Mouse (Mus musculus) cerebellum, adult 2 months (tissue): Measurements from ENCODE around the gene Cnnm4.

ENCODE experiments used
- CTCF ChIP-seq: fragments of 200-500 bp; IDR thresholded peaks from 2 replicates; pipeline ENCODE4 v1.5.1; 2011; ENCODE audit warnings: low read depth, mild to moderate bottlenecking, control low read depth, low read length, moderate library complexity, borderline replicate concordance; ENCODE audit not compliant: insufficient read depth
- POLR2A ChIP-seq: fragments of 200-500 bp; IDR thresholded peaks from 2 replicates; pipeline ENCODE4 v1.6.1; 2011; ENCODE audit warnings: low read length, control low read depth, borderline replicate concordance; ENCODE audit not compliant: insufficient read depth

DNA sequence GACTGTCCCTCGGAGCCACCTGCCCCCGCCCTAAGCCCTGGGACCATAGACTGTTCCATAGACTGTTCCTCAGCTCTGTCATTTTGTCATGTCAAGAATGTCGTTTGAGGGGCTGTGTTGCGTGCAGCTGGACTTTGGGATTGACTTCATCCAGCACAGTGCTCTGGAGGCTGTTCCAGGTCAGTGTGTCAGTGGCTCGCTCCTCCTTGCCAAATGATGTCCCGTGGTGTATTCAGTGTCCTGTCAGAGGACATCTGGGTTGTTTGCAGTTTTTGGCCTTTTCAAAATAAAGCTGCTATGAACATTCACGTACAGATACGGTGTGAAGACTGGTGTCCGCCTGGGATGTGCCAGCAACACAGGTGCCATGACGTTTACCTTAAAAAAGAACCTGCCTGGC, 55.5 kb downstream of the Cnnm4 start:
- TF ChIP-seq POLR2A (no peak), CTCF (no peak)
